Mouse (Mus musculus) limb, embryonic 14.5 days (tissue): ENCODE measurements at regions not wholly inside any gene's neighbourhood (a gene's known extent, or its start where the extent isn't known, plus 50 kb on each side); places are given as distances from the start of the nearest gene placed in this dataset.

Source experiments
- ATAC-seq: fragments of 200-750 bp; cut with Nextera tagmentation; 2 replicates; pipeline ENCODE4 v1.8.0; 2017; ENCODE audit warnings: low read depth, moderate number of reproducible peaks, moderate TSS enrichment; ENCODE audit not compliant: low FRiP score
- DNase-seq: peaks from one replicate; pipeline ENCODE4 v3.0.0-alpha.2; 2015; ENCODE audit warnings: low spot score
- H3K27ac ChIP-seq: fragments of 300-500 bp; sonication (generic); replicated peaks from 2 replicates; pipeline ENCODE4 v1.5.1; 2014; ENCODE audit warnings: low read depth, mild to moderate bottlenecking, low read length, moderate library complexity, mixed read lengths
- H3K27me3 ChIP-seq: fragments of 300-500 bp; sonication (generic); 2 replicates; pipeline ENCODE4 v1.6.1; 2014; ENCODE audit warnings: low read length, mixed read lengths; ENCODE audit not compliant: control insufficient read depth, insufficient read depth
- H3K36me3 ChIP-seq: fragments of 300-500 bp; sonication (generic); 2 replicates; pipeline ENCODE4 v1.6.1; 2014; ENCODE audit warnings: mild to moderate bottlenecking, low read length, moderate library complexity, mixed read lengths; ENCODE audit not compliant: control insufficient read depth, insufficient read depth
- H3K4me1 ChIP-seq: fragments of 300-500 bp; sonication (generic); 2 replicates; pipeline ENCODE4 v1.6.1; 2014; ENCODE audit warnings: antibody characterized with exemption, low read length, mixed read lengths; ENCODE audit not compliant: control insufficient read depth, insufficient read depth
- H3K4me2 ChIP-seq: fragments of 300-500 bp; sonication (generic); replicated peaks from 2 replicates; pipeline ENCODE4 v1.6.1; 2014; ENCODE audit warnings: low read depth, mild to moderate bottlenecking, low read length, moderate library complexity; ENCODE audit not compliant: severe bottlenecking
- H3K4me3 ChIP-seq: fragments of 300-500 bp; sonication (generic); replicated peaks from 2 replicates; pipeline ENCODE4 v1.5.1; 2014; ENCODE audit warnings: low read length
- H3K9ac ChIP-seq: fragments of 300-500 bp; sonication (generic); 2 replicates; pipeline ENCODE4 v1.6.1; 2014; ENCODE audit warnings: mild to moderate bottlenecking, low read depth, low read length, moderate library complexity; ENCODE audit not compliant: severe bottlenecking
- H3K9me3 ChIP-seq: fragments of 300-500 bp; sonication (generic); 2 replicates; pipeline ENCODE4 v1.6.1; 2016; ENCODE audit warnings: low read length; ENCODE audit not compliant: control insufficient read depth
- POLR2A ChIP-seq: fragments of 200-500 bp; IDR thresholded peaks from 2 replicates; pipeline ENCODE4 v1.8.0; 2012; ENCODE audit warnings: inconsistent platforms, mild to moderate bottlenecking, moderate library complexity, borderline replicate concordance; ENCODE audit not compliant: insufficient read depth, insufficient read length; ENCODE audit errors: extremely low read depth
- WGBS: fragments of 180-500 bp; shearing (Covaris S2); extraction: QIAGEN DNeasy Blood & Tissue Kit; methylation state at CpG from one replicate; pipeline ENCODE4 v1.1.7; 2014; 5-methylcytosine and 5-hydroxymethylcytosine counted together

GRCm38 (mm10) chr4:9132982-9133625 is 894.3 kb upstream of the Car8 start:
- H3K4me2 ChIP-seq: no peak overlapping the region
- no peaks in the 10 kb centered on the region for H3K36me3 ChIP-seq
- H3K27me3 ChIP-seq: no peaks in the 10 kb centered on the region
- no peaks in the 10 kb centered on the region for H3K9me3 ChIP-seq
- DNase-seq (no peak), ATAC-seq (no peak)
- no peak overlapping the region for H3K4me3 ChIP-seq
- no peak overlapping the region for H3K9ac ChIP-seq
- TF ChIP-seq POLR2A: no peak
- H3K4me1 ChIP-seq: no peaks in the 10 kb centered on the region
- WGBS: 59% methylated on average over 12 of the region's 12 CpGs
- H3K27ac ChIP-seq: no peak overlapping the region

- no peaks in the 10 kb centered on the region for H3K36me3 ChIP-seq
- H3K9me3 ChIP-seq: no peaks in the 10 kb centered on the region
- DNase-seq (no peak), ATAC-seq (no peak)
- no peak overlapping the region for H3K4me2 ChIP-seq
- H3K27me3 ChIP-seq: no peaks in the 10 kb centered on the region
- no peaks in the 10 kb centered on the region for H3K4me1 ChIP-seq
- no peak overlapping the region for H3K9ac ChIP-seq
- H3K27ac ChIP-seq: no peak overlapping the region
- TF ChIP-seq POLR2A: no peak
- no peak overlapping the region for H3K4me3 ChIP-seq
- 89% methylated on average over 6 of the region's 6 CpGs for WGBS
These were observed 893.5 kb upstream of the Car8 start for GRCm38 (mm10) chr4:9132356-9132755.

GRCm38 (mm10) chr4:9131610-9132009 is 892.8 kb upstream of the Car8 start:
- H3K27ac ChIP-seq: no peak overlapping the region
- ATAC-seq (no peak), DNase-seq (no peak)
- WGBS: 79% methylated on average over 9 of the region's 9 CpGs
- no peaks in the 10 kb centered on the region for H3K27me3 ChIP-seq
- no peak overlapping the region for H3K4me2 ChIP-seq
- no peak overlapping the region for H3K9ac ChIP-seq
- TF ChIP-seq POLR2A: no peak
- H3K4me1 ChIP-seq: no peaks in the 10 kb centered on the region
- H3K36me3 ChIP-seq: no peaks in the 10 kb centered on the region
- H3K4me3 ChIP-seq: no peak overlapping the region
- no peaks in the 10 kb centered on the region for H3K9me3 ChIP-seq

- Histone ChIP-seq H3K4me2 (no peak overlapping the region), H3K27ac (no peak overlapping the region), H3K27me3 (no peaks in the 10 kb centered on the region), H3K36me3 (no peaks in the 10 kb centered on the region), H3K4me3 (no peak overlapping the region), H3K9ac (no peak overlapping the region), H3K4me1 (no peaks in the 10 kb centered on the region), H3K9me3 (no peaks in the 10 kb centered on the region)
- no peak for TF ChIP-seq POLR2A
- WGBS: 44% methylated on average over 11 of the region's 11 CpGs
- ATAC-seq (no peak), DNase-seq (peak; percentile 30)
These were observed 886.6 kb upstream of the Car8 start for GRCm38 (mm10) chr4:9125236-9125963.

DNA sequence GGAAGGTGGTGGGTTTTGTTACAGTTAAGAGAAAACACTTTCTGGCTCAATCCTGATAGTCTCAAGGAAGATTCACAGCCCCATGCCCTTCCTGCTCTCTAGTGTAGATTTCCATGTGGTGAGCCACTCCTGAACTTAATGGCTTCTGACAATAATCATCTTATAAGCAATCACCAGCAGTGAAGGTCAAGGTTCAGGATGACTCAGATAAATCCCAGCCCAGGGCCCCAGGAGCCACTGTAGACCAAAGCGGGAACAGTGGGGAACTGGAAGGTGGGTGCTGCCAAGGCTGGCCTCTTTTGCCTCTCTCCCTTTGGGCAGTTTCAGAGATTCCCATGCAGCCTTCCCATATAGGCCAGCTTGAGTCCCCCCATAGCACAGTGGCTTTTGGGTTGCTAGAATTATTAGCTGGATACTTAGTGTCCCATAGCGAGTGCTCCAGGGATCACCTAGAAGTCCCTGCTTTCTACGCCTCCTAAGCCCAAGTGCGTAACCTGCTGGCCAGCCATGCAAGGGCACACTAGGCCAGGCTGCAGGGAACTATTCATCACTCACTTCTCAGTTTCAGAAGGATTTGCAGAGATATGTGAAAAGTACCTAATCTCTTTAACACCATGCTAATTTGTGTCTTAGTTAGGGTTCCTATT is 885.9 kb upstream of the Car8 start:
- Histone ChIP-seq H3K4me3 (no peak overlapping the region), H3K4me1 (no peaks in the 10 kb centered on the region), H3K4me2 (no peak overlapping the region), H3K27me3 (no peaks in the 10 kb centered on the region), H3K36me3 (no peaks in the 10 kb centered on the region), H3K27ac (no peak overlapping the region), H3K9me3 (no peaks in the 10 kb centered on the region), H3K9ac (no peak overlapping the region)
- whole genome bisulfite sequencing: 92% methylated on average over 4 of the region's 4 CpGs
- TF ChIP-seq POLR2A: no peak
- no peak for DNase-seq
- ATAC-seq: no peak
